Mouse (Mus musculus) thymus, postnatal 0 days (tissue): ENCODE data around the gene Cir1. TPM values are rescaled to one million over a fixed set of nuclear protein-coding genes. Genes with fewer than 3 reads are reported as not detected.
A peak's percentile ranks its signal among the peaks of the same experiment; 100 is the strongest.

Source experiments
- DNase-seq: peaks from one replicate; pipeline ENCODE4 v3.0.0-alpha.2; 2015; ENCODE audit warnings: low spot score
- polyA plus RNA-seq: library from polyadenylated mRNA; unstranded; fragments of >200 nt; fragmentation: Nextera tagmentation; extraction: Ambion mirVana; gene quantifications from 2 replicates; pipeline ENCODE4 v1.2.1, GENCODE M21; 2015

Cir1 gene
- polyA plus RNA-seq, 1 experiment from 2014 or later, result 30.9 TPM

DNA sequence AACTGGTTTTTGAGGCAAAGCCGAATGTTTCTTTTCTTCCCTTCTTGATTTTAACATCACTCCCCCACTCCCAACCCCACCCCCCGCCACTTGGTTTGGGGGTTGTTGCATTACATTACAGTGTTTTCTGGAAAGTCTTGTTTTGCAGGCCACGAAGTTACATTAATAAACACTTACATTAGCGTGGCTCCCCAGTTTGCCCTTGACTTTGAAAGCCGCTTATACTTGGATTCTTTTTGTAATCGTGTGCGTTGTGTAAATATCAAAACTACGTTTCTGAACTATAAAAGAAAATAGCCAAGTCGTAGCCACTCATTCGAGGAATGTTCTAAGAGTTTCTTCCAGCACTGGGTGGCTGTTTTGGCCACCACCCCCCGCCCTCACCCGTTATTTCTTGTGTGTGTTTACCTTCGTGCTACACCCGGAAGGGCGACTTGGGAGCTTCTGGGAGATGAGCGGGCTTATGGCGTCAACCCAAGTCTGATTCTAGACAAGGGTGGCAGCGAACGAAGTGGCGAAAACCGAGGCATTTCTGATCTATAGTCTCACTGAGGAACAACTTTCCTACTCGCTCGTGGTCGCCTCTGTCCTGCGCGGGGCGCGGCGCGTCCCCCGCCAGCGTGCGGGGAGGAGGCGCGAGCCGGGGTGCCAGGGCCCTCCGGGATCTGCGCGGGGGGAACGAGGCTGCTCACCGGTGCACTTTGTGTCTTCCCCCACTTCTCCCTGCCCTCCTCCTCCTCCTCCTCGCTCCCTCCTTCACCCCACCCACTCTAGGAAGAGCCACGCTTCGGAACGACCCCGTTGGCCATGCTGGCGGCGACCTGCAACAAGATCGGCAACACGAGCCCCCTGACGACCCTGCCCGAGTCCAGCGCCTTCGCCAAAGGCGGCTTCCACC, 39.9 kb downstream of the Cir1 start:
- DNase-seq, result no peak

- DNase-seq, result peak; percentile 82
Observed at GRCm38 (mm10) chr2:73271459-73272161, 40.9 kb downstream of the Cir1 start, which contains the start of gene Sp9. Gene Sp9 (plus strand): TSS chr2:73271925.

DNA sequence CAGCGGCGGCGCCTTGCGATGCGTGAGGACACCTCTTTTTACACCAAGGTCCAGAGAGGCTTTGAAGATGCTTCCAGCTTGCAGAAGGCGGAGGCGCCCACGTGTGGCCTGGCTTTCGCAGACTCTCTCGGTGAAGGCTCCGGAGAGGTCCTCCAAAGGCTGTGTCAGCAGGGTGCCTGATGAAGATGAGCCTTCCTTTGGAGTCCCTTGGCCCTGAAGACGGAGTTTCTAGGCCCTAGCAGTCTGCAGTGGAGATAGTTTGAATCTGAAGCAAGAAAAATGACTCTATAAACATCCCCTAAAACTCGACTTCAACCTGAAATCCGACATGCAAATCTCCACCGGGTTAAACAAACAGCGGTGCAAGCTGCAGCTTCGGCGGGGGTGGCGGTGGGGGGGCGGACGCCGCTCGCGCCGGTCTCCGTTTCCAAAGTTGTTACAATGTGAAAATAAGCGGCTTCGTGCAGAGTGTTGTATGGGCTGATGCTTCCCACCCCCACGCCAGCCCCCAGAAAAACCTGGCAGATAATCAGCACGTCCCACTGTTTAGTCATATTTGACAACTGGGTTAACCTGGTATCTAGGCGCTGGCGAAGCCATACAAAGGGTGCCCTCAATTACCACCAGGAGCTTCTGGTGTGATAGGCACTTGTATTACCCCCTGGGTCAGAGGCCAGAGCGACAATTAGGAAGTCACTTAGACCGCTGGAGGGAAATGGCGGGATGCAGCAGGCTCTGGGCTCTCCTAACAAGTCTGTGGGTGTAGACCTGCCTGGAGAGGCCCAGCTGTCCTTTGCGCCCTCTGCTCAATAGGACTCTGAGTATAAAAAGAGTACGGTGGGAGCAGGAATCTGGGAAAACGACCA, 41.7 kb downstream of the Cir1 start:
- DNase-seq, result peak; percentile 18

GRCm38 (mm10) chr2:73270071-73270592, 42.4 kb downstream of the Cir1 start:
- peak; percentile 36 for DNase-seq

GRCm38 (mm10) chr2:73269666-73270065, 42.8 kb downstream of the Cir1 start:
- no peak for DNase-seq

DNA sequence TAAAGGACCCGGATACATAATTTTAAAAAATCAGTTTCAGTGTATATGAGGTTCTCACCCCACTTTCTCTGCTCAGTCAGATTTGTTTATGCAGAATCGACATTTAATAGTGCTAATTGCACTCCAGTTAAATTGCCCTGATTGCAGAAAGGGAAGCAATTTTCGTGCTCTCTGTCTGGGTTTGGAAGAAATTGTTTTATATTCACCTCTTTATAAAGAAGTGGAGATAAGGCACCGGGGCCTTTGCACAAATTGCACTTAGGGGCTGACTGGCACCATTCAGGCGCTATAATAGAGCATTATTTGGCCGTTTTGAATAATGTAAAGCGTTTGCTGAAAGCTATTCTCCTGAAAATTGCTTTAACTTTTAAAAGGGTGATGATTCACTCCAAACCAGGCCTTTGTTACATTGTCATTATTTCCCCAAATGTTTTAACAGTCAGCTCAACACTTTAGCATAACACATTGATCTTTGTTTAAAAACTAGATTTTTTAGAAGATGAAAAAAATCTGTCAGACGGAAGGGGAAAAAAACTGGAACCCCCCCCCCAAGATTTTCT, 43.6 kb downstream of the Cir1 start:
- no peak for DNase-seq

- DNase-seq, result no peak
Observed at GRCm38 (mm10) chr2:73268281-73268680, 44.2 kb downstream of the Cir1 start.

GRCm38 (mm10) chr2:73267818-73268217, 44.7 kb downstream of the Cir1 start:
- no peak for DNase-seq

DNA sequence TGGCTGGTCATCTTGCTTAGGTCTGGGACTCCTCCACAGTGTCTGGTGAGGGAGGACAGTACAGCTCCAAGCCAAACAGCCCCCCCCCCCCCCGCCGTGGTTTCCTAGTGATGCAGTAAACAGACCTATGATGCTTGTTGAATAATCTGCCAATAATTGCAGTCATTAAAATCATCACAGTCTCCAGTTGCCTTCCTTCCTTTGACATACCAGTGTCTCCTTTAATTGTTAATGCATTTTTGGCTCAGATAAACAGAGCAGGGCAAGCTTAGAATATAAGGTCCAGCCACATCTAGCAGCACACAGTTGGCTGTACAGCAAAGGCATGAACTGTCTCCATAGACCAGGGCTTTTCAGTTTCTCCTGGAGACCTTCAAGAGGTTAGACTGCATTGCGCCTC, 45.3 kb downstream of the Cir1 start:
- DNase-seq, result no peak

DNA sequence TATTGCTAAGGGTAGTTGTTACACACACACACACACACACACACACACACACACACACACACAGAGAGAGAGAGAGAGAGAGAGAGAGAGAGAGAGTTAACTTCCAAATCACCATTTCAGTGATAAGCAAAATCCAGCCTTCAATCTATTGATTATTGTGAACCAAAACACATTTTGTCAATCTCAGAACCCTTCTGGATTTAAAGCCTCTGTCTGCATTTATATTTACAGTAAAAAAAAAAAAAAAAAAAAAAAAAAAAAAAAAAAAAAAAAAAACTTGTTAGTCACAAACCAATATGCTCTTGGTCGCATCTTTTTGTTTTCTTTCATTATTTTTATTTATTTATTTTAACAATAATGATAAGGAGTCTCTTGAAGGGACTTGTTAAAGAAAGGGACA, 45.9 kb downstream of the Cir1 start:
- DNase-seq, result no peak

DNA sequence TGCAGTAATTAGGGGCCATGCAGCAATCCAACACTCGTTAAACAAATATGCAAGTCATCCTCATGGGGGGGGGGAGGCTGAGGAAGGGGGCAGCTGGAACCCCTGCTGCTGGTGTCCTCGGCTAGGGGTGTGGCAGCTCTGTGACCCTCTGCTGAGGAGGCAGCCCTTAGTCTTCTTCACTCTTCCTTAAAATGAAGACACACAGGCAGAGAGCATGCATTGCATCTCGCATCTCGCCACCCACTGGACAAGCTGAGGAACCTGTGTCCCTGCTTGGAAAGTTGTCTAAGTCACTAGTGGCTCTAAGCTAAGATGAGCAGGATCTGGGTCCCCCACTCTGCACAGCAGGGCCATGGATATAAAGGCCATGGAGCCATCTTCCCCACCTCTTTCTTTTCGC, 46.5 kb downstream of the Cir1 start:
- DNase-seq, result no peak

GRCm38 (mm10) chr2:73264611-73265195, 47.8 kb downstream of the Cir1 start:
- no peak for DNase-seq

DNA sequence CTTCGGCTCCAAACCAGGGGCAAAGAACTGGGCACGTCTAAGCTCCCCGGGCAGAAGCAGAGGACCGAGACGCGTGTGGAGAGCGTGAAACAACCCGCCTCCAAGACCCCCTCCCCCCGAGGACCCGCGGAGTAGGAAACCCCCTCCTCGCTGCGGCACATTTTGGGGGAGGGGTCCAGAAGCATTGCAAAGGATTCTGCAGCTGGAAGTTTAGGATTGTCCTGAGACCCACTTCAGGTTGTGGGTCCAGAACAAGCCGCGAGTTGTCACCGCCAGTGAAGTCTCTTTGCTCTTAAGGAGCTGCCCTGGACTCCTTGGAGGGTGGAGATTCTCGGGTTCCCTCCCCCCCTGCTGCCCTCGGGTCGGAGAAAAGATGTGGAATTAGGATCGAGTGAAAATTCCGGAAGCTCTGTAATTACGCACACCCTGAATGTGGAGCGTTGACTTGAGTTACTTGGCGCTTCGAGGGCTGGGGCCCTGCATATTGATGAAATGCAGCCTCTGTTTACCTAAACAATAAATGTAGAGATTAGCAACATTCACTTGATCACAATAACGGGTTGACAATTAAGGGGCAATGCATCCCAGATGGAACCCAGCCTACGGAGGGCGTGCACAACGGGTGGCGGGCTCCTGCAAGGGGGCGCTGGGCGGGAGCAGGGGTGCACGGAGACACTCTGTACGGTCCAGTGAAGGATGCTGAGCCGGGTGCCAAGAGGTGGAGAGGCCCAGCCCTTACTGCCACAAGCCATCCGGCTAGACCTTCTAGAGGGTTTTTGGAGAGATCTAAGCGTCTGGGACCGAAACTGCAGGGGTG, 48.5 kb downstream of the Cir1 start:
- no peak for DNase-seq

DNA sequence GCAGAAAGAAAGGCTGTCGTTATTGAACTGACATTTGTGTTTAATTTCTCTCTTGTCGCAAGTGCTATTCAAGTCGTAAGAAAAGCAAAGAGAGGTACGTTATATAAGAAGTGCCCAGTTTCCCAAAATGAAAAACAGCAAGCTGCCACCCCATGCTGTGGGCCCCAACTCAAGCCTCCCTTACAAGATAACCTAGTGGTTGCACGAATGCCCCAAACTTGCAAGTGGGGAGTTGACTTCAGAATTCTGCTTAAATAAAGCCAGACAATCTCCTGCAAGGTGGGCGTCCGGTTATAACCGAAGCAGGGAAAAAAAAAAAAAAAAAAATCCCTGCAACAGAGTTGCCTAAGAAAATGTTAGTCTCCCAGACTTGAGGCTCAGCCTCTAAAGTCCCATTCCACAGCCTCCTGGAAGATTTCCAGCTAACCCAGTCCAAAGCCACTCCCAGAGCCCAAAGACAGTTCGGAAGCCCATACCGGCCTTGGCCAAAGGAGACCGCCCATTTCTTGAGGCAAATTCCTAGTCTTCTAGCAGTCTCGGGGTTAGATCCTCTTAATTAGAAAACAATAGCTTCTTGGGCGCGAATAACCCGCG, 49.2 kb downstream of the Cir1 start:
- no peak for DNase-seq

DNA sequence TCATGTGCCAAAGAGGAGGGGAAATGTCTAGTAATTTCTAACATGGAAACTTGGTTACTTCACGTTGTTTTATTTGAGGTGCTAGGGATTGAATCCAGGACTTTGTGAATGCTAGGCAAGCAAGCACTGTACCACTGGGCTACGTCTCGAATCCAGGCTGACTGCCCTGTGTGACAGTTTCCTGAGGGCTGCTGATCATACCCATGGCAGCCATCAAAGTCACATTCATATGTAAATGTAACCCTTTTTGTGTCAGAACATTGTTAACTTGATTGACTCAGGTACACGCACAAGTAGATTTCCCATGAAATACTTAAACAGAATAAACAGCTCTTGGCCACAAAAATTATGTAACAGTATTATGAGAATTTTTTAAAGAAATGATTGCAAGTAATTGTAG, 63.8 kb downstream of the Cir1 start:
- no peak for DNase-seq

DNA sequence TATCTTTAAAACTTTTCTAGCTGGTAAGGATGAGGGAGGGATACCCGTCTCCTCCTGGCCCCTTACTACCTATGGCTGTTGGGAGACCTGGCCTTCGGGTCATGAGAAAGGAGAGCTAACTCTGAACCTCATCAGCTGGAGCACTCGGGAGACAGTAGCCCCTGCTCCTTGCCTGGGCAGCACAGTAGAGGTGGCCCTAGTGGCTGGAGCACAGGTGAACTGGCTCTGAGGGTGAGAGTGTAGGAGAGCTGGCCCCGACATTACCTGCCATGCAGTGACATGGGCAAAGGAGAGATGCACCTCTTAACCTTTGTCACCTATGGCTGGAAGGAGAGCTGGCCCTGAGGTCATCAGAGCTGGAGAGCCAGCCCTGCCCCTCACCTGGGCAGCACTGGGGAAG, 71.2 kb downstream of the Cir1 start:
- no peak for DNase-seq
